Mouse (Mus musculus): ENCODE data around the gene Gpr62.

Gene Gpr62

DNA sequence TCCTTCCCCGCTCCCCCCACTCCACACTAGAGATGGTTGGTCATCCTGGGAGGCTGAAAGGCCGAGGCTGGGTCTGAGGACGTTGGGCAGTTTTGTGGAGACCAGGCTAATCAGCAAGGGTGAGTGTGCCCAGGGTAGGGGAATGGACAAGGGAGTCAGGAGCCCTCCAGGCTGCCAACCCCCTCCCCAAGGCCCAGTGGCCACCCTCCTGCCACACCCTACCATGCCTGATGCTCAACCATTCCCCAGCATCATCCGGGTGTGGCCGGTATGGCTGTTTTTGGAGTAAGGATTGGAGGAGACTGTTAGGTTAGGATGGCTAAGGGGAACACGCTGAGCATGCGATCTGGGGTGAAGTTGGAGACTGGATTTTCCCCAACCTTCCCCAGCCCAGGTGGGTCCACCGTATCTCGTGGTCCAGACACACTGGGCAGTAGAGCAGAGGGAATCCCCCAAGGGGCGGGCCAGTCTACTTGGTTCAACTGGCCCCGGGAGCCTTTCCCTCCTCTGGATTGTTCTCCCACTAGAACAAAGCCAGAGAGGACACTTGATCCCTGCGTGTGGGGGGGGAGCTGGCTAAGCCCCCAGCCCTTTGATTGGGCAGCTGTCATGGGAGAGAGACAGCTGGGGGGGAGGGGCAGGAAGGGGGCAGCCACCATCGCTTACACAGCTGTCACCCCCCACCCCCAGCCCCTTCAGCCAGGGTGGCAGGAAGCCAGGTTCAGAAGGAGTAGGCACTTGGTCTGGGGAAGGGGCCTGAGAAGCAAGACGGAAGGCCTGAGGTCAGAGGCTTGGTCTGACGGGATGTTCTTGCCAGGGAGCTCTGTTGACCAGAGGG, 9.2 kb downstream of the Gpr62 start:
- no peak for DNase-seq (ENCODE audit: low read depth, low spot score)

DNA sequence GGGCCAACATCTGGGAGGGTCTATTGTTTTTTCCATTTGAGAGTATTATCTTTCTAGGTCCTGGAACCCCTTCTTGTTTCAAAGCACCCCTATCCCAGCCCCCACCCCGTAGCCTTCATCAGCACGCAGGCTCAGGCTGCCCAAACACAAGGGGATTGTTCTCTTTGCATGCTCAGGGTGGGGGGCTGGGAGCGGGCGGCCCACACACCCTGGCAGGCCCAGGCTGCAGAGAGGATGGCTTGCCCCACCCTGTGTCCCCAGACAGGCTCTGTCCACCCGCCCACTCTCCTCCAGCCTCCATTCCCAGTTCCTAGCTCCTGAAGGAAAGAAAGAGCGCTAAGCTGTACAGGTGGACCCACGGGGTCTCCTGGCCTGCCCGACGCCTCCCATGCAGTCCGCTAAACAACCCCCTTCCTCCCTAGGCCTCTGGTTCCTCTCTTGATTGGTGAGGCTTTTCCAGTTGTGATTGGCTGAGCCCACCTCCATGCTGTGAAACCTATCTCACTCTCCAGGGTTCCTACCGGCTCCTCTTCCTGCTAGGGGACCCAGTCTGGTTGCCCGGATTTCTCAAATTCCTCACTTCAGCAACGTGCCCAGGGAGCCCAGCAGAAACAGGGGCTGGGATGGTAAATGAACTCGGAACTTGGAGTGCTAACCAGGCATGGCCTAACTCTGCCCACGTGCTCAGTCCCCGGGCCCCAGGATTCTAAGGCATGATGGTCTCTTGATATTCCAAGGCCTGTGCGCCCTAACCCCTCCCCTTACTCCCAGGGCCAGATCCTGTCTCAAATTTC, 10.7 kb downstream of the Gpr62 start:
- DNase-seq (ENCODE audit: low read depth, low spot score), result no peak

DNA sequence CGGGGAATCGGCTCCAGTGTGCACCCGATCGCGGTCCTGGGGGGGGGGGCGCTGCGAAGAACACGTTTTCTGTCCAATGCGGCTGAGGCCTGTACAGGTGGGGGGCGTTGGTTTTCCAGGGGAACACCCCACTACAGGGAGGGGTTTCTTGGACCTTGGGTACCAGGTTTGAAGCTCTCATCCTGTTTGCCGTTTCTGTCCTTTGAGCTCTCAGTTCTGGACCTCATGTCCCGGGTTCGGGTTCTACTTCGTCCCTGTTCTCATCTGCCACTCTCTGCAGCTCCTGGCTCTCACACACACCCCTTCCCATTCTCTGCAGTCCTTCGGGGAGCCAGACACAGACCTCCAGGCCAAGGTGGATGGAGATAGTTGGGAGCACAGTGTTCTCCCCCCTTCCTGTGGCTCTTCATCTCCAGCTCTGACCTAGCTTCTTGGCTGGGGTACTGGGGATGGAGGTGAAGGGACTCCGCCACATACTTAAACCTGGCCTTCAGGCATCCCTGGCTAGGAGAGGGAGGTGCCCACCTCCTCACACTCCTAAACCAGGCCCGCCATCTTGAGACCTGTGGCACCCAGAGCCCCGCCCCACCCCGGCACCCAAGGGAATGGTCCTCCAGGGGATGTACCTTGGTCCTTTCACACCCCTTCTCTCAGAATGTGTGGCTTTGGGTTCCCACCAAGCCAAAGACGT, 11.5 kb downstream of the Gpr62 start:
- DNase-seq (ENCODE audit: low read depth, low spot score), result no peak

DNA sequence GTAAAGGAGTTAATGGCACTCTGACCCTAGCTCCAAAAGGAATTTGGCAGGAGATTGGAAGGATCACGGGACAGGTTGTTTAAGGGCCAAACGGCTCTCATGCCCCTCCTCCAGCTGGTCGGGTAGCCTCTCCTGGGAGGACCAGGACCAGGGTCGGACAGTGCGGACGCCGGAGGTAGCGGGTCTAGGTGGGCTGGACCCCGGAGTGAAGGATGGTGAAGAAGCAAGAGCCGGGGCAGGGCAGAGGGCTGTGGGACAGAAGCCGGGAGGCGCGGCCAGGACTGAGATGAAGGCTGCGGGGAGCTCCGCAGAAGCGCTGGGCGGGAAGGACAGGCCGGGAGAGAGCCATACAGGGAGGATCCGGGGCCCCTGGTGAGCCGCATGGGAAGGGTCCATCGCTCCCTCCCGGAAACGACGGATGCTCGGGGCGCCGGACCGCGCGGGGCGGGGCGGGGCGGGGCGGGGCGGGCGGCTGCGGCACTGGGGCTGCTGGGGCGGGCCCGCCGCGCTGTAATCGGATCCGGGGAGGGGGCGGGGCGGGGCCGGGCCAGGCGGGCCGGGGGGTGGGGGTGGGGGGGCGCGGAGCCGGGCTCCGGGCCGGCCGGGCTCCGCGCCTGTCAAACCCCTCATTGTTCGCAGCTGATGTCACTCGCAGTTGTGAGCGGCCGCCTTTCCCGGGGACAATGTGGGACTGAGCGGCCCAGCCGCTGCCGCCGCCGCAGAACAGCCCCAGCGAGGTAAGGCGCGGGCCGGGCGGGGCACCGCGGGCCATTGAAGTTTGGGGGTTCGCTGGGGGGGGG, 12.3 kb downstream of the Gpr62 start, which contains the start of gene Pcbp4:
Pcbp4 (plus strand) TSS at position 21 of the 800 bp plus-strand sequence.
- peak; percentile 75 for DNase-seq (ENCODE audit: low read depth, low spot score)

DNA sequence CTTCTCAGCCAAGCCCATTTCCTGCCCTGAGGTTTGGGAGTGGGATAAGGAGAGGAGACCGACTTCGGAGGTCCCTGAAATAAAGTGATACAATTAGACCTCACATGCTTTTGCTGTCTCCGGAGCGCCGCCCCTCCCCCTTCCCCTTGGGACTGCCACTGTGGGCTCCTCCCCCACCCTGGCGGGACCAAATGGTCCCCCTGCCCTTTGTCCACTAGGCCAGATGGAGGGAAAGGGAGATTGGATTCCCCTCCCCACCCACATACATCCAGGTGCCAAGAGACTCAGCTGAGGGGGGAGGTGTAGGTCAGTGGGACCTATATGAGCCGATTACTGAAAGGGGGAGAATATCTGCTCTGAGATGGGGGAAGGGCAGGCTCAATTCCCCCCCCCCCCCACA, 12.9 kb downstream of the Gpr62 start:
- no peak for DNase-seq (ENCODE audit: low read depth, low spot score)

DNA sequence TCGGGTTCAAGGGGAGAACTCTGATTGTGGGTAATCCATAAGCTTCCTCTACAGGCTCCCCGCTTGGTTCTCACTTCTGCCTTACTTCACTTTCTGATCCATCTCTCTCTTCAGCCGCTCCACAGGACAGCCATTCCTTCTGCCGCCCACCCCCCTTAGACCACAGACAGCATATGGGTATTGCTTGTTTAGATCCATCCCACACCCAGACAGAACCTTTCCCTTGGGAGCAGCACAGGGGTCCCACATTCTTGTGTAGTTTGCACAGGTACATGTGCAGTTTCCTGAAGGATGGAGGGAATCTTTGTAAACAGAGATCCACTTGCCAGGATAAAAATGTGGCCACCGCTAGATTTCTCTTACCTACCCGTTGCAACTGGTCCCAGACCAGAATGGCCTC, 13.4 kb downstream of the Gpr62 start:
- no peak for DNase-seq (ENCODE audit: low read depth, low spot score)

DNA sequence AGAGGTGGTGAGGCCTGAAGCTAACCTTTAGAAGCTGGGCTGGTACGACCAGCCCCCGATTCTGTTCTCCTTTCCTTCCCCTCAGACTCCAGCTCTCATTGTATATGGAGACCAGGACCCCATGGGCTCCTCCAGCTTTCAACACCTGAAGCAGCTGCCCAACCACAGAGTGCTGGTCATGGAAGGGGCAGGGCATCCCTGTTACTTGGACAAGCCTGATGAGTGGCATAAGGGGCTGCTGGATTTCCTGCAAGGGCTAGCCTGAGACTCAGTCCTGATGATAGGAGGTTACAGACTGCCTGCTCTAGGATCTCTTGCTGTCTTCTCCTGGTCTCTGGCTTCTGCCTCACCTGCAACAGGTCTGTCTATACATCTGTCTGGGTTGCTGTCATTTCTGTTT, 13.8 kb downstream of the Gpr62 start:
- no peak for DNase-seq (ENCODE audit: low read depth, low spot score)

DNA sequence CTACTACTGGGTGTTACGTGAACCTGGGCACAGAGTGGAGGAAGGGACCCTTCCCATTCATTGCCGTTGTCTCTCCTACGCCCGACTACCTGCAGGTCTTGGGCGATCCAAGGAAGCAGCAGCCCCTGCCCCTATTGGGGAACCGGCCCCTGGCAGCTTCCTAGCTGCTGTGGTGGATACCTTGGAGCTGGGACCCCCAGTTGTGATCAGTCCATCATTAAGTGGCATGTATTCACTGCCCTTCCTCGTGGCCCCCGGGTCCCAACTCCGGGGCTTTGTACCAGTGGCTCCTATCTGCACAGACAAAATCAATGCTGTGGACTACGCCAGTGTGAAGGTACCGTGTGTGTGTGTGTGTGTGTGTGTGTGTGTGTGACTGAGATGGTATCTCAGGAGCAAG, 14.4 kb downstream of the Gpr62 start:
- DNase-seq (ENCODE audit: low read depth, low spot score), result no peak

DNA sequence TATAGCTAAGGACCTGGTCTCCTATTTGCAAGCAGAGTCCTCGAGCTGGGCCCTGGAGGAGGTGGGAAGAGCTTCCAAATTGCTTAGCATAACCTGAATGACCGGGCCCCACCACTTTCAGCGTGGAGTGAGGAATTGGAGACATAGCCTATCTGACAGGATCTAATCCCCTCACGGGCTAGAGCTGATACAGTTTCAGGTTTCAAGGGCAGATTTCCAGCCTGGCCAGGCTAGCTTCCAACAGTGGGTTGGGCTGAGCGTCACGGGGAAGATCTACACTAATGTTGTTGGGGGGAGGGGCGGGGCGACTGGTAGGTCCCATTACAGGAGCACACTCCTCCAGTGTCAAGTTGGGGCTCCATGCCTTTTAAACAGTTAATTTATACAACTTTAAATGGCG, 15.1 kb downstream of the Gpr62 start:
- no peak for DNase-seq (ENCODE audit: low read depth, low spot score)

DNA sequence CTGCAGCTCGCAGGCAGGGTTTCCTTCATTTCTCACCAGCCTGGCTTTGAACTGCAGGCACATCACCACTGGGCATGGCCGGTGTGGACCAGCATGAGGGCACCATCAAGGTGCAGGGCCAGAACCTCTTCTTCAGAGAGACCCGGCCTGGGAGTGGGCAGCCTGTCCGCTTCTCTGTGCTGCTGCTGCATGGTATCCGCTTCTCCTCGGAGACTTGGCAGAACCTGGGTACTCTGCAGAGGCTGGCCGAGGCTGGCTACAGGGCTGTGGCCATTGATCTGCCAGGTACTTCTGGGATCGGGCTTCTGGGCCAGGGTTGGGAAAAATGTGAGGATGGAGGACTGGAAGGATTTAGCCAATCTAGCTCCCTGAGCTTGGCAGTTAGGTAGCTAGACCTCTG, 15.8 kb downstream of the Gpr62 start:
- DNase-seq (ENCODE audit: low read depth, low spot score), result no peak

DNA sequence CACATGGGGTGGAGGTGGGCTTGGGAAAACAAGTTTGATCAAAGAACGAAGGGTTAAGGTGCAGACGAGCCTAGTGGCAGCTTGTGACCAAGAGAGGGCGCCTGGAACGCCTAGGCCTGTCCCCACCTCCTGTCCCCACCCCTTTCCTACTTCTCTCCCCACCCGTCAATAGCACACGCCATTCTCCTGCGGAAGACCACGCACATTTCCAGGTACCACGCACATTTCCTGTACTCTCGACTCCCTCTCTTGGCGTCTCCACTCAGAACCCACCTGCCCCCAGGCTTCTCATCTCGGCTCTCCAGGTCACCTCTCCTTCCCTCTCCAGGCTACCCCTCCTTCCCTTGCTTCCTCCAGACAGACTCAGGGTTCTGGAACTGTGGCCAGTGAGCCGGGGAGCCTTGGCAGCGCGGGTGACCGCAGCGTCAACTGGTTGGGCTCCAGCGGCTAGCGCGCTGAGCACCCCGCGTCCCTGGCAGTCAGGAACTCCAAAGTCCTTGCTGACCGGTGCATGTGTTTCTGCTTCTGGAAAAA, 17.2 kb downstream of the Gpr62 start:
- peak; percentile 86 for DNase-seq (ENCODE audit: low read depth, low spot score)

DNA sequence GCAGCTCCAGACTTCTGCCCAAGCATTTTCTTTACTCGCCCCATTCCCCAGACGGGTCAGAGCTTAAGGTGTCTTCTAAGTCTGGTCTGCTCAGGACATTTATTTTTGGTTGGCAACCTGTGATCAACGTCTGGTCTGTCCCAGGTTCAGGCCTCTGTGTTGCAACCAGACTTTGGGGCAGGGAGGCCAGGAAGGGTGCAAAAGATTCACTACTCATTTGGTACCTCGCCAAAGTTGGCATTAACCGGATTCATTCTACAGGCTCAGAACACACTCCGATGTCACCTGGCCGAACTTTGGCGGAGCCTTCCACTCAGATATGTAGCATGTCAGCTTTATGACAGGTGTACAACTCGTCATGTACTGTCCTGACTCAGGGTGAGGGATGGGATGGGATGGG, 17.8 kb downstream of the Gpr62 start:
- DNase-seq (ENCODE audit: low read depth, low spot score), result no peak

DNA sequence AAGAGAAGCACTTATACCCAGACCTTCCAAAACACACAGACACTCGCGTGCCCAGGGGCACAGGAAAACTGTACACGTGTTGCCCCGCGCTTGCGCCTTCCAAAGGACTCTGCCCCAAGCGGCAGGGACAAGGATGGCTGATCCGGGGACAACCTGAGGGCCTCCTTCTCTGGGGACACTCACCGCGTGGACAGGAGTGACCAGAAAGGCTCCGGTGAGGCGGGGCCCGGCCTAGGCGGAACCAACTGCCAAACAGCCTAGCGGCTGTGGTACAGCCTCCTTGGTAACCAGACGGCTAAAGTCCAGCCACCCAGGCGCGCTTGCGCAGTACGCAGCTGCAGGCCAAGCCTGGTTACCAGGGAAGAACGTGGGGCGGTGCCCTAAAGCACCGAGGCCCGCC, 18.4 kb downstream of the Gpr62 start, which contains the start of the genes Abhd14b and Abhd14a:
Abhd14b (plus strand) TSS at position 112 of the 400 bp plus-strand sequence.
Abhd14a (minus strand) TSS at position 331 of the 400 bp plus-strand sequence.
- peak; percentile 77 for DNase-seq (ENCODE audit: low read depth, low spot score)

DNA sequence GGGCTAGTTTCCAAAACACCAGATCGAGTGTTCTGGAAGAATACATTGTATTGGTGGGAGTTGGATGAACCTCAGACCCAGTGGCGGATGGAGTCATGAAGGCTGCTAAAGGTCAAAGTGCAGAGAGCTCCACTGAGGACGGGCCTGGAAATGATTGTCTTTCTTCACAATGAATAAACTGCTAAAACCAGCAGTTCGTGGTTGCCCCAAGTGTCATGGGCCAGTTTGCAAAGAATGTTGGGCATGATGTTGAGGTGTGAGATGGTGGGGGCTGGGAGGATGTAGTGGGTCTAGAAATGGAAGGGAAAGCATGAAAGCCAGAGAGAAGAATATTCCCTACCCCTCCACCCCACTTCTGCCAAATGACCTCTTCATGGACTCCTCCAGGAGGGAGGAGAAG, 20.9 kb downstream of the Gpr62 start:
- no peak for DNase-seq (ENCODE audit: low read depth, low spot score)

DNA sequence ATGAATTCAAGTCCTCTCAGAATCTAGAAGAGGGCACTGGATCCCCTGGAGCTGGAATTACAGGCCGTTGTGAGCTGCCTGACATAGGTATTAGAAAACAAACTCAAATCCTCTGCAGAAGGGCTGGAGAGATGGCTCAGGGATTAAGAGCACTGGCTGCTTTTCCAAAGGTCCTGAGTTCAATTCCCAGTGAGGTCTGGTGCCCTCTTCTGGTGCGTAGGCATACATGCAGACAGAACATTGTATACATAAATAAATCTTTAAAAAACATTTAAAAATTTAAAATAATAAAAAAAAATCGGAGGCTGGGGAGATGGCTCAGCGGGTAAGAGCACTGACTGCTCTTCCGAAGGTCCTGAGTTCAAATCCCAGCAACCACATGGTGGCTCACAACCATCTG, 23.1 kb downstream of the Gpr62 start:
- no peak for DNase-seq (ENCODE audit: low read depth, low spot score)

DNA sequence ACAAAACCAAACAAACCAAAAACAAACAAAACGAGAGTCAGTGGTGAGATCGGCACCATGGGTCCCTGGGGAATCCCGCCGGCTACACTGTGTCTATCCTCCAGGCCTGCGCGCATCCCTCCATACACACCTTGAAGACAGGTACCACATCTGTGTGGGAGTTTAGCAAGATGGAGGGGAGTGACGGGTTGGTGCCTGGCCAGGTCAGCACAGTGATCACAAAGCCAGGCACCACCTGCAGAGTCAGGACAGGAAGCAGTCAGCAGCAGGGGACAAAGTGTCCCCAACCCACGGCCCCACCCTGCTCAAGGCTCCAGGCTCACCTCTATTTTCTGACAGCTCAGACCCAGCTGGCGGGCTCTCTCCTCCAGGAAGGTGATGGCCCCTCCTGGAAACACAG, 29.2 kb downstream of the Gpr62 start:
- no peak for DNase-seq (ENCODE audit: low read depth, low spot score)

DNA sequence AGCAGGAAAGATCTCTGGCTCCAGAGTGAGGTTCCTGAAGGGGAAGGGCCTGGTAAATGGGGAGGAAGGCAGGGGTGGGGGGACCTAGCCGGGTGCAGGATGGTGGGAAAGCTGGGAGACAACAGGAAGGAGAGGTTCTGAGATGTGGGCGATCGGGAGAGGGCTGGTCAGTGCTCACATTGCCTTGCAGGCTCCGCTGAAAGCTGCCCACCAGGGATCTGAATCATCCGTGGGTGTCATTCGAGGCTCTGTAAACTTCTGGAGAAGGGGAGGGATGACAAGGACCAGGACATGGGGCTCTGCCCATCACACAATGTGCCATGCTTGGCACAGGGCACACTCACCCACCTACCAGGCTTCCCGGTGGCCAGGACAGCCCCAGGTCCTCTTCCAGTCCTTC, 32.3 kb downstream of the Gpr62 start:
- DNase-seq (ENCODE audit: low read depth, low spot score), result no peak

DNA sequence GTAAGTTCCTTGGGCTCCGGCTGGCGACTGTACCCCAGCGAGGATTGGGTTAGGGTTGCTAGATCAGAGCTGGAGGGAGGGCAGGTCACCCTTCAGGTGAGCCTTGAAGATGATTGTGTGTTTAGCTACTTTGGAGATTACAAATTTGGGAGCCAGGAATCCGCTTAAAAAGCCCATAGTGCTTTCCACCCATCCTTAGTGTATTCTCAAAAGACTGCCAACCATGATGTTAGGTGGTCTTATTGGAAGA, 35.8 kb downstream of the Gpr62 start:
- DNase-seq (ENCODE audit: low read depth, low spot score), result no peak

DNA sequence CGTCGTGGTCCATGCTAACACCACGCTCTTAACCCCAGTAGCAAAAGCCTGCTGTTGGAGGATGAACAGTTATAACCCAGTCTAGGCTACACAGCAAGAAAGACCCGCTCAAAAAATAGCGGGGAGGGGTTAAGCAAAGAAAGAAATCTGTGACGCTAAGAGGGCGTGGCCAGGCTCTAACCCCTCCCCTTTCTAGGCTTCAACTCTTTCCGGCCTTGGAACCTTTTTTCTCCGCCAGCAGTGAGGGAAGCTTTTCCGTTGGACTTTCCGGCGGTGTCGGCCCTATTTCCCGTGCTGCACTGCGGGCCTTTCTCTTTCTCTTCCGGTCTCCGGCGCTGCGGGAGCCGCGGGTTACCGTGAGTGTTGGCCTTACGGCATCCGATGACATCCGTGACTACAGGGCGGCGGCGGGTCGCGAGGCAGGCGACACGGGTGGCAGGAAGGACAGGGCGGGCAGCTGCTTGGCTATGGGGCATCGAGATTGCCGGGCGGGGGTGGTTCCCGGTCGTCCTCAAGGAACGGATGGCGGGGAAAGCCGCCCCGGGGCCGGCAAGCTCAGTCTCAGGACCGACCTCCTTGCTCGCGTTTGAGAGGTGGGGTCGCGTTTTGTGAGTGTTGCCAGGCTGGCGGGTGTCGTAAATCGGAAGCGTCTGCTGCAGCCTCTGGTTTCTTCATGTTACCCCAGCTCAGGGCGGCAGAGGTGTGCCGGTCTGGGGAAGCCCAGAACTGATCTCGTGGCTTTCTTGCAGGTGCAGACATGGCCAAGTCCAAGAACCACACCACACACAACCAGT, 36.3 kb downstream of the Gpr62 start, which contains the start of gene Rpl29:
Rpl29 (plus strand) TSS at position 234 of the 794 bp plus-strand sequence.
- DNase-seq (ENCODE audit: low read depth, low spot score), result peak; percentile 97

DNA sequence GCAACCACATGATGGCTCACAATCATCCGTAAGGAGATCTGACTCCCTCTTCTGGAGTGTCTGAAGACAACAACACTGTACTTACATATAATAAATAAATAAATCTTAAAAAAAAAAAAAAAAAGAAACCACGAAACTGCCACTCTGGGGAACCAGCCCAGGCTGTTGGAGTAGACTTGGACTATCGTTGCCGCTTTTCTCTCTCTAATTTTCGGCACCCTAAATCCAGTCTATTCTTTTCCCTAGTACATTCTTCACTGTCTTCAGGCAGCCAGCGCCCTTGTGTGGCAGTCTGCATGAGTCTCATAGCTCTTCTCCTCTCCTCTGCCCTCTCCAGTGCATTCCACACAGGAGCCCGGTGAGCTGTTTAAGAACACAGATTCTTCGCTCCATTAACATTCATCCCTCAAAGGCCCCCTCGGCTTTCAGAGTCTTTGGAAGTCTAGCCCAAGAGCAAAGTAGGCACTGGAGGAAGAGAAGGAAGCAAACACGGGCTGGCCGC, 37.0 kb downstream of the Gpr62 start:
- no peak for DNase-seq (ENCODE audit: low read depth, low spot score)

Measured in CD4-positive, CD25-positive, alpha-beta regulatory T cell, adult 2 months (primary cell).